Mouse (Mus musculus): ENCODE measurements around the gene Rpl18.

The Rpl18 gene

DNA sequence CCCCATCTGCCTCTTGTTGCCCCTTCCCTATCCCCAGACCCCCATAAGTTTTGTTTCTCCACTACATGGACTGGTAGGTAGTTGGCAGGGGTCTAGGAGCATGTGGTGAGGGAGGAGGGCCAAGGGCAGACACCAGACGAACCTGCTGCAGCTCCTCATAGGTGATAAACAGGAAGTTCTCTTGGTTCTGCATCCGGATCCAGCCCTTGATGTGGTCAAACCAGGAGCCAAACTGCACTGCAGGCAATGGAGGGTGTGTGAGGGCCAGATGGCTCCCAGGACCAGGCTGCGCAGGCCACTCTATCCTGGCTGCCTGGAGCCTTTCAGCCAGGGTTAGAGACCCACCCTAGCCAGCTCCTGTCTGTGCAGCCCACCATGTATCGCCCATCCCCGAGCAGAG, 18.2 kb downstream of the Rpl18 start:
- DNase-seq (ENCODE audit: low read depth): peak; percentile 89

DNA sequence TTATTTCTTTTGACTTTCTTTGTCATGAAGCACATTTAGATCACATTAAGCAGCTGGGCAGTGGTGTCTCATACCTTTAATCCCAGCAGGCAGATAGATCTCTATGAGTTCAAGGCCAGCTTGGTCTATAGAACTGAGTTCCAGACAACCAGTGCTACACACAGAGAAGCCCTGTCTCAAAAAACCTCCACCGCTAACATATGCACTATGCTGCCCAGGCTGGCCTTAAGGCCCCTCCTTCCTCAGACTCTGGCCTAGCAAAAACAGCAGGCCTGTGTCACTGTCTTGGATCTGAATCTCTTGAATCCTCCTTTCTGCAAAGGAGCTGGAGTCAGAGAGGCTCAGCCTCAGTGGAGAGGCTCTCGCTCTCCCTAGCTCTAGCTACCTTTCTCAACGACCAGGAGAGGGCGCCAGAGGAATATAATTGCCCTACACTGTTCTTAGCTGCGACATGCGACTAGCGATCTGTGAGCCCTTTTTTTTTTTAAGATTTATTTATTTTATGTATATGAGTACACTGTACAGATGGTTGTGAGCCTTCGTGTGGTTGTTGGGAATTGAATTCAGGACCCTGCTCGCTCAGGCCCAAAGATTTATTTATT, 24.0 kb downstream of the Rpl18 start:
- DNase-seq (ENCODE audit: low read depth): peak; percentile 96

DNA sequence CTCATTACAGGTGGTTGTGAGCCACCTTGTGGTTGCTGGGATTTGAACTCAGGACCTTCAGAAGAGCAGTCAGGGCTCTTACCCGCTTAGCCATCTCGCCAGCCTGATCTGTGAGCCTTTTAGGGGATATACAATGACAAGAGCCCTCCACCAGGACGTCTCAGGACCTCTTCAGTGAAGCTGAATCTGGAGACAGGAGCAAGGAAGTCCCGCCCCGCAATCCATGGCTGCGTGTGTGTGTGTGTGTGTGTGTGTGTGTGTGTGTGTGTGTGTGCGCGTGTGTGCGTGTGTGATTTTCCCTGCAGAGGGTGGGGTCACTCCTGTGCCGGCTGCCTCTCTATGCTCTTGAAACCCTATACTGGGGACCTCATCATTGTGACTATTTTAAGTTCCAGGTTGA, 24.6 kb downstream of the Rpl18 start:
- peak; percentile 61 for DNase-seq (ENCODE audit: low read depth)

GRCm38 (mm10) chr7:45741308-45741707, 26.1 kb downstream of the Rpl18 start:
- DNase-seq (ENCODE audit: low read depth): no peak

DNA sequence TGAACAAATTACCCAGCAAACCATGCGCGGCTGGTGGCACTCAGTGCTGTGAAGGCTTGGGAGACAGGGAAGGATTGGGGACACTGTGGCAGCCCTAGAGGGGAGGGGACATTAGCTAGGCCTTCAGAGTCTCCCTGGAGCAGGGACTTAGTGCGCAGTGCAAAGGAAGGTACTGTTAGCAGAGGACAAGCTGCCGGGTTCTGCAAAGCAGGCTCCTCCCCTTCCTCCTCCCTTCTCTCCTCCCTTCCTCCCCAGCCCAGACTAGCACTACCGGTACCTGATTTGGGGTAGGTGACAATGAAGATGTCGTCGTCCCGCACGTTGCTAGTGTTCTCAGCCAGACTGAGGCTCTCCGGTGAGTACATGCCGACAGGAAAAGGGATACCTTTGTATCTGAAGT, 26.5 kb downstream of the Rpl18 start:
- peak; percentile 87 for DNase-seq (ENCODE audit: low read depth)

DNA sequence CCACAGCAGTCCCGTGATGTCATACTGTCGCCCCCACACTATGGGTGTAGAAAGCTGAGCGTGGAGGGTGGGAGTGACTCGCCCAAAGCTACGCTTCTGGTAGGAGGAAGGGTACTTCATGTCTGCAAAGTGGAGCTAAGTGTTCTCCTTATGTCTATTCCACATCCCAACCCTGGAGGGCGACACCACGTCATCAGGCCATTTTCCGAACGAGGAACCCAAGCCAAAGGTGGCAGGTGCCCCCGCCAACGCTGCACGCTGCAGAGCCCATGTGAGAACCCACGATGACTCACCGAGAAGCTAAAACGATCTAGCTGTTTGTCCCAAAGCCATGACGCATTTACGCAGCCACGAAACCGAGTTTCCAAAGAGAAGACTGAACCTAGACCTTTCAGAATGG, 27.1 kb downstream of the Rpl18 start:
- peak; percentile 84 for DNase-seq (ENCODE audit: low read depth)

- DNase-seq (ENCODE audit: low read depth): peak; percentile 73
Measured at GRCm38 (mm10) chr7:45744387-45744786, 29.1 kb downstream of the Rpl18 start.

DNA sequence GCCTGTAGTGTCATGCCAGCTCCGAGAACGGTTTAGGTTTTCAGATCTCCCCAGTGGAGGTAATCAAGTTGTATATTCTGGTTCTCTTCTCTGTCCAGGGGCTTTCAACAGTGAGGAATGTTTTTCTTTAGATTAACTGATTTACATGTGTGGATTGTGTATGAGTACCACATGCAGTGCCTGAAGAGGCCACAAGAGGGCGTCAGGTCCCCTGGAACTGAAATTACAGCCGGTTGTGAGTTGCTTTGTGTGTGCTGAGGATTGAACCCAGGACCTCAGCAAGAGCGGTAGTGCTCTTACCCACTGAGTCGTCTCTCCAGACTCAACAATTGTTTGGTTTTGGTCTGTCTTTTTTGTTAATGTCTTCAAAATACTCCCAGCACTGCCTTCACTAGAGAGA, 31.3 kb downstream of the Rpl18 start:
- DNase-seq (ENCODE audit: low read depth): peak; percentile 54

GRCm38 (mm10) chr7:45747450-45747849, 32.2 kb downstream of the Rpl18 start:
- DNase-seq (ENCODE audit: low read depth): no peak

DNA sequence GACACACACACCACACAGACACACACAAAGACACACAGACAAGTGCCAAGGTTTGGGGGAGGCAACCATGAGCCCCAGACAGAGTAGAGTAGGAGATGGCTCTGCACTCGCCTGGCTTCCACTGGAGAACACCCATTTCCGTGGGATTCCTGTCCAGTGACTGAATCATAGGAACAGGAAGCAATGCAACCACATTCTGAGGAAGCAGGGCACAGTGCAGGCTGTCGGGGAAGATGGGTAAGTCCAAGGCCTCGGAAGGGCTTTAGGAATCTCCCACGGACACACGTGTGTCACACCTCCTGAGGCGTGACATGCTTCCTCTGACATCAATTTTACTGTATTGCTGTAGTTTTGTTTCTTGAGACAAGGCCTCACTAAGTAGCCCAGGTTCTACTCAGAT, 32.9 kb downstream of the Rpl18 start:
- DNase-seq (ENCODE audit: low read depth): no peak

- DNase-seq (ENCODE audit: low read depth): no peak
Measured at GRCm38 (mm10) chr7:45749401-45749800, 34.1 kb downstream of the Rpl18 start.

- no peak for DNase-seq (ENCODE audit: low read depth)
Measured at GRCm38 (mm10) chr7:45750162-45750561, 34.9 kb downstream of the Rpl18 start.

GRCm38 (mm10) chr7:45755703-45756102, 40.4 kb downstream of the Rpl18 start:
- DNase-seq (ENCODE audit: low read depth): no peak

GRCm38 (mm10) chr7:45759400-45759799, 44.1 kb downstream of the Rpl18 start:
- DNase-seq (ENCODE audit: low read depth): no peak

DNA sequence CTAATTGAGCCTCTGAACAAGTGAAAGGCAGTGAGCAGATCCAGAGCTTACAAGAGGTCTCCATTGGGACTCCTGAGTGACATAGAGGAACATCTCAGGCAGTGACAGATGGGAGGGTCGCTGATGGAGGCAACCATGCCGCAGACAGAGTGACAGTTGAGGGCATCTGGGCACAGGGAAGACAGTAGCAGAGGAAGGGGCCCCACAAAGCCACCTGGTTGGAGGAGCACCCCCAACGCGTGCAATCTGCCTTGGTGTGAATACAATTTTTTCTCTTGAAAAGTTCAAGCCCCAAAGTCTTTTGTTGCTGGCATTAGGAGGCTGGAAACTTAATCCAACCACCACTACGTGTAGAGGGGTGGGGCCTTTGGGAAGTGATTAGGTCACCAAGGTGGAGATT, 44.9 kb downstream of the Rpl18 start:
- DNase-seq (ENCODE audit: low read depth): no peak

DNA sequence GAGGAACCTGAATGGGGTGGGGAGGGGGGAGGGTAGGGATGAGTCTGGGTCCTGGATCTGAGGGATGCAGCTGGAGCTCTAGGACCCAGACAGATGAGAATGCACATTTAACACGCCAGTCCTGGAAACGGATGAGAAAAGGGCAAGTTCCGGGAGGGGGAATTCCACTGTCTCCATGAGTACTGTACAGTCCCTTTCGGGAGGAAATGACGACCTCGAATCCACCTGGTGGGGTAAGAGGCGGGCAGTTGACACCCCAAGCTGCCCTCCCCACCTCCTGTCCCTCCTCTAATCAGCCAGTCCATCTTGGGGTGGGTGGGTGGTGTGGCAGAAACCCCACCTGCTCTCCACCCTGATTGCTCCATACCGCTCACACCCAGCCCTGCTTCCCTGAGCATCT, 50.7 kb downstream of the Rpl18 start:
- no peak for DNase-seq (ENCODE audit: low read depth)

- no peak for DNase-seq (ENCODE audit: low read depth)
Measured at GRCm38 (mm10) chr7:45766764-45767163, 51.5 kb downstream of the Rpl18 start.

DNA sequence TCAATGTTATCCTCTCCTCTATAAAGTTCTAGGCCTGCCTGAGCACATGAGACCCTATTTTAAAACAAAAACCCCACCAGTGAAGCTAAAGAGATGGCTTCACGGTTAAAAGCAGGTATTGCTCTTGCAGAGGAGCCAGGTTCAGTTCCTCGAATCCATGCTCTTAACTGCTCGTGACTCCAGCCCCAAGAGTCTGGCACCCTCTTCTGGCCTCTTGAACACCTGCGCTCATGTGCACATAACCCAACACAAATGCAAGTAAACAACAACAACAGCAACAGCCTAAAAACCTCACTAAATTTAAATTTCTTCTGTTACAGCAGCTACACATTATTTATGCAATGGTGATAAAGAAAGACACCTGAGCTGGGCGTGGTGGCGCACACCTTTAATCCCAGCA, 52.2 kb downstream of the Rpl18 start:
- no peak for DNase-seq (ENCODE audit: low read depth)
